Mouse (Mus musculus) forebrain, embryonic 14.5 days (tissue): ENCODE measurements at regions not wholly inside any gene's neighbourhood (a gene's known extent, or its start where the extent isn't known, plus 50 kb on each side); places are given as distances from the start of the nearest gene placed in this dataset.
A peak's percentile ranks its signal among the peaks of the same experiment; 100 is the strongest.

ENCODE experiments used
- ATAC-seq: fragments of 200-750 bp; cut with Nextera tagmentation; 2 replicates; pipeline ENCODE4 v1.8.0; 2017; ENCODE audit warnings: mild to moderate bottlenecking, moderate library complexity
- DNase-seq: peaks from one replicate; pipeline ENCODE4 v3.0.0-alpha.2; 2015; ENCODE audit warnings: low spot score
- H3K27ac ChIP-seq: fragments of 300-500 bp; sonication (generic); 2 replicates; pipeline ENCODE4 v1.5.1; 2014; ENCODE audit warnings: low read depth, mild to moderate bottlenecking, control low read depth, low read length, moderate library complexity
- H3K27me3 ChIP-seq: fragments of 300-500 bp; sonication (generic); replicated peaks from 2 replicates; pipeline ENCODE4 v1.6.1; 2014; ENCODE audit warnings: low read length, control low read depth, mixed read lengths; ENCODE audit not compliant: control insufficient read depth, insufficient read depth
- H3K36me3 ChIP-seq: fragments of 300-500 bp; sonication (generic); 2 replicates; pipeline ENCODE4 v1.6.1; 2014; ENCODE audit warnings: low read length, control low read depth; ENCODE audit not compliant: control insufficient read depth, insufficient read depth
- H3K4me1 ChIP-seq: fragments of 300-500 bp; sonication (generic); 2 replicates; pipeline ENCODE4 v1.6.1; 2014; ENCODE audit warnings: antibody characterized with exemption, low read length, control low read depth; ENCODE audit not compliant: control insufficient read depth, insufficient read depth
- H3K4me2 ChIP-seq: fragments of 300-500 bp; sonication (generic); 2 replicates; pipeline ENCODE4 v1.6.1; 2014; ENCODE audit warnings: mild to moderate bottlenecking, control low read depth, low read length
- H3K4me3 ChIP-seq: fragments of 300-500 bp; sonication (generic); 2 replicates; pipeline ENCODE4 v1.5.1; 2014; ENCODE audit warnings: low read depth, low read length, control low read depth
- H3K9ac ChIP-seq: fragments of 300-500 bp; sonication (generic); 2 replicates; pipeline ENCODE4 v1.6.1; 2014; ENCODE audit warnings: mild to moderate bottlenecking, low read length, control low read depth, moderate library complexity
- H3K9me3 ChIP-seq: fragments of 300-500 bp; sonication (generic); replicated peaks from 2 replicates; pipeline ENCODE4 v1.6.1; 2016; ENCODE audit warnings: low read length, control low read depth, mixed read lengths; ENCODE audit not compliant: control insufficient read depth
- WGBS: fragments of 180-500 bp; shearing (Covaris S2); extraction: QIAGEN DNeasy Blood & Tissue Kit; methylation state at CpG from one replicate; pipeline ENCODE4 v1.1.7; 2014; 5-methylcytosine and 5-hydroxymethylcytosine counted together

DNA sequence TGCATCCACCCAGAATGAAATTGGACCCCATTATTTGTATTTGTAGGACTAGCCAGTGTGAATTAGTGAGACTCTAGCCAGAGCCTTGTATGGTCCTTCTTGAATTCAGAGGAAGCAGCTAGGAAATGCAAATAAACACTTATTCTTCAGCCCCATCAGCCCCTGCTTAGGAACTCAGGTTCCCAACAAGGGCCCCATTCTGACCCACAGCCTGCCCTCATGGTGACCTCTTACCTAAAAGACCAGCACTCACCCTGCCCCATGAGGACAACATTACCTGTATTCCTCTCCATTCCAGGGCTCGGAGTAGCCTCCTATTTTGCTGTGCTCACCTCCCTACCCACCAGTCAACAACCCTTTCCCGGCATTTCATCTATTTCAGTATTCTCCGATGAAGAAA, 283.6 kb upstream of the Noct start:
- Histone ChIP-seq H3K4me2 (no peak overlapping the region), H3K4me3 (no peak overlapping the region), H3K9me3 (no peaks in the 10 kb centered on the region), H3K4me1 (no peaks in the 10 kb centered on the region), H3K27ac (no peak overlapping the region), H3K36me3 (no peaks in the 10 kb centered on the region), H3K27me3 (no peaks in the 10 kb centered on the region), H3K9ac (no peak overlapping the region)
- DNase-seq (no peak), ATAC-seq (no peak)
- WGBS: 65% methylated on average over 3 of the region's 3 CpGs

DNA sequence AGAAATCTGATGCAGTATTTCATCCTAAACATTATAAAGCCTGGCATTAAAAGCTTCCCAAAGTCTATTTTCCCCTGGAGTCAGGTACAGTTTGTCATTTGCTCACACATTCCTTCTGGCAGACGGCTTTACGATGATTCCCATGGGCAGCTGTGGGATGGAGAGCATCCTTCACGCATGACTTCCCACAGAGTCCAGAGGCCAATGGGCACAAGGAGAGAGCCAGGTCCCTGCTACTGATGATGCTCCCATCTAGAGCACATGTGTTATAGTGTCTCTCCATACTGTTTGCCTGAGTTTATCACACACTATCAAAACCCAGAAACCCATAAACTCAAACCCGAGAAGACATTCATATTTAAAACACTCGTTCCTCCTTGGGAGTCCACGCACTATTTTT, 270.8 kb upstream of the Noct start:
- H3K9ac ChIP-seq: no peak overlapping the region
- no peaks in the 10 kb centered on the region for H3K9me3 ChIP-seq
- whole genome bisulfite sequencing: 87% methylated on average over 6 of the region's 6 CpGs
- H3K4me3 ChIP-seq: no peak overlapping the region
- H3K4me1 ChIP-seq: no peaks in the 10 kb centered on the region
- ATAC-seq (no peak), DNase-seq (no peak)
- H3K4me2 ChIP-seq: no peak overlapping the region
- H3K27me3 ChIP-seq: no peaks in the 10 kb centered on the region
- no peak overlapping the region for H3K27ac ChIP-seq
- no peaks in the 10 kb centered on the region for H3K36me3 ChIP-seq

- H3K4me2 ChIP-seq: no peak overlapping the region
- no peak overlapping the region for H3K4me3 ChIP-seq
- H3K4me1 ChIP-seq: peaks cover 2% of the 10 kb centered on the region; the same call in 1 of the 2 replicates
- H3K27me3 ChIP-seq: no peaks in the 10 kb centered on the region
- H3K27ac ChIP-seq: no peak overlapping the region
- no peaks in the 10 kb centered on the region for H3K36me3 ChIP-seq
- H3K9ac ChIP-seq: no peak overlapping the region
- no peak for DNase-seq
- H3K9me3 ChIP-seq: no peaks in the 10 kb centered on the region
- 97% methylated on average over 2 of the region's 2 CpGs for WGBS
- ATAC-seq: no peak
These were observed 253.9 kb upstream of the Noct start for GRCm38 (mm10) chr3:50970386-50970785.

DNA sequence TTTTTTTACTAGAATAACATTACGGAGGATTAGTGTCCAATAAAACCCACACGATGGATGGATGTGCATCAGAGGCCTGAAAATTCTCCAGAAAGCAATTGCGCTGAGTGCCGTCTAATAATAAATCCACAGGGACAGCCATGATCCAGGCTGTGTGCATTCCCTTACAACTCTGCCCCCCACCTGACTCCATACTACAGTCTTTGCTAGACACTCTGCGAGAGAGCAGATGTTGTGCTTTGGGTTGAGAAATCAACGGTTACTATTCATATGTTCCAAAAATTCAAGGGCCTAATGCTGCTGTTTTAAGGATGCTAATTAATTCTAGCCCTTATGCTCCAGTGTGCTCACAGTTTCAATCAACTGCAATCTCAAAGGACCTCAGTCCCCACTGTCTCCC, 251.2 kb upstream of the Noct start:
- Histone ChIP-seq H3K9ac (no peak overlapping the region), H3K36me3 (no peaks in the 10 kb centered on the region), H3K4me1 (peaks cover 2% of the 10 kb centered on the region; the same call in 1 of the 2 replicates), H3K9me3 (no peaks in the 10 kb centered on the region), H3K4me3 (no peak overlapping the region), H3K4me2 (no peak overlapping the region), H3K27me3 (no peaks in the 10 kb centered on the region), H3K27ac (no peak overlapping the region)
- WGBS: 77% methylated on average over 6 of the region's 6 CpGs
- DNase-seq (no peak), ATAC-seq (peak; percentile 44; the same call in 1 of the 2 replicates)

DNA sequence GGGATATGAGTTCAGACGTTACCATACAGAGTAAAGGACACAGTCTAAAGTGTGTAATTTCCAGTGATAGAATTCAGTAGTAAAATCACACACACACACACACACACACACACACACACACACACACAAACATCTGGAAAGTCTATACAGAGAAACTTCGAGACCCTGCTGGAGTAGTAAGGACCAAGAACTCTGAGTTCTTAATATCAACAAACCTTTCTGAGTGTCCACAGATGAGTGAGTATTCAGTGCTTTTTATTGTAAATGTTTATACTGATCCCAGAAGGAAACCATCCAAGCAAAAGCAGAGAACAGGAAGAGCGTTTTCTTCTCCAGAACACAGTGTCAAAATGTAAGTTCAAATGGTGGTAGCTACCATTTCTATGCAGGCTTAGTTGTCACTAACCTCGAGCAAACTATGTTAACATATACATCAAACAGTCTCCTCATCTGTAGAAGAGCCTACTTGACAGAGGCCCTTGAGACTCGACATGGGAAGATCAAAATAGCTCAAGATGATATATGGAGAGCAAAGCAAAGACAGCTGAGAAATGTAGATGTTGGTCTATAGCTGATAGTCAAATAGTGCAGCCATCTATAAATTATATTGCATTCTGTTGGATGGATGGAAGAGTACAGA, 248.0 kb upstream of the Noct start:
- H3K36me3 ChIP-seq: no peaks in the 10 kb centered on the region
- H3K9me3 ChIP-seq: no peaks in the 10 kb centered on the region
- no peaks in the 10 kb centered on the region for H3K27me3 ChIP-seq
- no peak overlapping the region for H3K27ac ChIP-seq
- no peak overlapping the region for H3K4me2 ChIP-seq
- no peak overlapping the region for H3K9ac ChIP-seq
- no peak for DNase-seq
- H3K4me1 ChIP-seq: no peaks in the 10 kb centered on the region
- H3K4me3 ChIP-seq: no peak overlapping the region
- 94% methylated on average over 5 of the region's 5 CpGs for WGBS
- ATAC-seq: no peak

- DNase-seq (no peak), ATAC-seq (no peak)
- no peaks in the 10 kb centered on the region for H3K9me3 ChIP-seq
- no peak overlapping the region for H3K4me2 ChIP-seq
- WGBS: 70% methylated on average over 6 of the region's 6 CpGs
- no peaks in the 10 kb centered on the region for H3K27me3 ChIP-seq
- H3K36me3 ChIP-seq: no peaks in the 10 kb centered on the region
- no peak overlapping the region for H3K27ac ChIP-seq
- no peak overlapping the region for H3K9ac ChIP-seq
- H3K4me1 ChIP-seq: no peaks in the 10 kb centered on the region
- no peak overlapping the region for H3K4me3 ChIP-seq
These were observed 247.4 kb upstream of the Noct start for GRCm38 (mm10) chr3:50976818-50977217.

- H3K36me3 ChIP-seq: no peaks in the 10 kb centered on the region
- no peak for ATAC-seq
- no peak overlapping the region for H3K27ac ChIP-seq
- no peak overlapping the region for H3K9ac ChIP-seq
- H3K4me2 ChIP-seq: no peak overlapping the region
- WGBS: 88% methylated on average over 5 of the region's 5 CpGs
- H3K4me3 ChIP-seq: no peak overlapping the region
- no peaks in the 10 kb centered on the region for H3K9me3 ChIP-seq
- DNase-seq: no peak
- no peaks in the 10 kb centered on the region for H3K4me1 ChIP-seq
- no peaks in the 10 kb centered on the region for H3K27me3 ChIP-seq
These were observed 245.6 kb upstream of the Noct start for GRCm38 (mm10) chr3:50978636-50979035.

DNA sequence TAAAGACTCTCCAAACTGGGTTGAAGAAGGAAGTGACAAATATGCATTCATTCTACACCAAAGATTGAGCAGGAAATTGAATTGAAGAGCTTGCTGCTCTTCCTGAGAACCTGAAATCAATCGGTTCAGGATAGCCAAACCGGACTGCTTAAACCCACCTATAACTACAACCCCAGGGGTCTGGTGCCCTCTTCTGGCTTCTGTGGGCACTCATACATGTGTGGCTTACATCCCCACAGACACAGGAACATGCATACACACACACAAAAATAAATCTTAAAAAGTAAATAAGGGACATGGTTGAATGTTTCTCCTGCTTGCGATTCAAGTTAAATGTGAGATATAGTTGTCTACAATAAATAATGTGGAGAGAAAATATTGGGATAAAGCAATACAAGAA, 244.7 kb upstream of the Noct start:
- DNase-seq (no peak), ATAC-seq (no peak)
- Histone ChIP-seq H3K4me3 (no peak overlapping the region), H3K4me2 (no peak overlapping the region), H3K9me3 (no peaks in the 10 kb centered on the region), H3K36me3 (no peaks in the 10 kb centered on the region), H3K4me1 (no peaks in the 10 kb centered on the region; the same call in 1 of the 2 replicates), H3K27ac (no peak overlapping the region), H3K27me3 (no peaks in the 10 kb centered on the region), H3K9ac (no peak overlapping the region)
- 80% methylated on average over 3 of the region's 3 CpGs for WGBS

DNA sequence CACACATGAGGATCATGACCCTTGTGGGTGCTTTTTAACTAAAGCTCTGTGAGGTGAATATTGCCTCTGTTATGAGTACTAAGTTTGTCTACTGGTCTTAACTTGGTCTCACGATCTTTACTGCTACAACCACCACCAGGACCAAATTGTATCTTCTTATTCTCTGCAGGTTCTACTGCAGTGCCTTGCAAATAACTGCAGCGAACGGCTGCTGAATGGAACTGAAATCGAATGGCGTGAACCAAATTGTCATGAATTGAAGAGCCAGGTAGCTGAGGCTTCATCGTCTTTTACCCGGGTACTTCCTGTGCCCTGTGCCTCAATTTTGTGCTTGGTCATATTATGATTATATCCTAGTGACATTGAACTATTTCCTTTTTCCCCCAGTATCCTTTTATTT, 242.5 kb upstream of the Noct start:
- Histone ChIP-seq H3K27ac (no peak overlapping the region), H3K4me2 (no peak overlapping the region), H3K4me3 (no peak overlapping the region), H3K9ac (no peak overlapping the region), H3K9me3 (no peaks in the 10 kb centered on the region), H3K36me3 (no peaks in the 10 kb centered on the region), H3K27me3 (no peaks in the 10 kb centered on the region), H3K4me1 (no peaks in the 10 kb centered on the region; the same call in 1 of the 2 replicates)
- DNase-seq (no peak), ATAC-seq (no peak)
- 93% methylated on average over 7 of the region's 7 CpGs for WGBS
